Mouse (Mus musculus) olfactory bulb, adult 2 months (tissue): ENCODE measurements around the gene Stk38.

Experiments used
- CTCF ChIP-seq: fragments of 200-500 bp; IDR thresholded peaks from 2 replicates; pipeline ENCODE4 v1.5.1; 2012; ENCODE audit warnings: low read depth, mild to moderate bottlenecking, low read length, moderate library complexity; ENCODE audit not compliant: insufficient read depth
- POLR2A ChIP-seq: fragments of 200-500 bp; IDR thresholded peaks from 2 replicates; pipeline ENCODE4 v1.6.1; 2012; ENCODE audit warnings: mild to moderate bottlenecking, low read depth, low read length, moderate library complexity; ENCODE audit not compliant: insufficient read depth

DNA sequence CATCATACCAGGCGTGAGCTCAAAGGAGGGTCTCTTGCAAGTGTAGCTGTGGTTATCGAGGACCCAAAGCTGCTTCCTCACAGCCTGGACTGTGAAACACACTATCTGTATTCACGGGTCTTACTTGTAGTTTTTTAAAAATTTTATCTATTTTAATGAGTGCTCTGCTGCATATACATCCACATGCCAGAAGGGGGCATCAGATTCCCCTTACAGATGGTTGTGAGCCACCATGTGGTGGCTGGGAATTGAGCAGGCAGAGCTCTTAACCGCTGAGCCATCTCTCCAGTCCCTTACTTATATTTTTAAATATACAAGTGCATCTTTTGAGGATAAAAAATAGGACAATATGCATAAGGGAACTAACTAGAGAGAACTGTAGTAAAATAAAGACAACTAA, 20.1 kb downstream of the Stk38 start:
- no peak for TF ChIP-seq CTCF
- no peak for TF ChIP-seq POLR2A
